Mouse (Mus musculus) lung, adult 2 months (tissue): ENCODE results near the gene Tlr9. TPM values are rescaled to one million over a fixed set of nuclear protein-coding genes. Genes with fewer than 3 reads are reported as not detected.

Experiments
- DNase-seq: peaks from one replicate; pipeline ENCODE4 v3.0.0; 2022
- H3K4me1 ChIP-seq: fragments of 200-500 bp; 2 replicates; pipeline ENCODE4 v1.6.1; 2011; ENCODE audit warnings: low read length; ENCODE audit not compliant: control insufficient read depth, insufficient read depth
- H3K4me3 ChIP-seq: fragments of 200-500 bp; replicated peaks from 2 replicates; pipeline ENCODE3; 2011; ENCODE audit warnings: low read depth, mild to moderate bottlenecking, control low read depth, low read length; ENCODE audit errors: extremely low read depth
- CTCF ChIP-seq: fragments of 200-500 bp; IDR thresholded peaks from 2 replicates; pipeline ENCODE4 v1.5.1; 2011; ENCODE audit warnings: mild to moderate bottlenecking, low read length, control low read depth; ENCODE audit not compliant: insufficient read depth
- POLR2A ChIP-seq: fragments of 200-500 bp; IDR thresholded peaks from 2 replicates; pipeline ENCODE4 v1.6.1; 2011; ENCODE audit warnings: low read depth, mild to moderate bottlenecking, control low read depth, low read length, borderline replicate concordance; ENCODE audit errors: extremely low read depth
- WGBS: fragments of 180-500 bp; shearing (Covaris S2); methylation state at CpG from one replicate; pipeline ENCODE4 v1.1.7; 2018; 5-methylcytosine and 5-hydroxymethylcytosine counted together
- polyA plus RNA-seq: library from polyadenylated mRNA; depleted of rRNA; stranded (reverse); fragments of >200 nt; gene quantifications from 2 replicates; pipeline ENCODE4 v1.2.3, GENCODE M21; 2012

The Tlr9 gene
- polyA plus RNA-seq, 1 experiment = 6.4 TPM

DNA sequence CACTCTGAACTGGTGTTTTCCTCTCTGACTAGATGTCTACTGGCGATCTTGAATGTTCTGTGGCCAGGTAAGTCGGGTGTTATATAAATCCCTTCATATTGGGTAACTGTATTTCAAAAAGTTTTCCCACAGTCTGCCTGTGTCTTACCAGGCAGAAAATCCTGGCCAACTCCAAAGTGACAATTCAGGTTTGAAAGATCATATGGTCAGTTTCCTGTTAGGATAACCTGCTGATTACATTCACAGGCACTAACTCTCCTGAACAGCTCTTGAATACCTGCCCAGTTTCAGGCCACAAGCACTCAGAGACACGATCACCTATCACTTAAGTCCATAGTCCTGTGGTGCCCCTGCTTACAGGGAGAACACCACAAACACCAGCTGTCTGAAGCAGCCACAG lies 39.7 kb downstream of the Tlr9 start:
- peaks cover 8% of the 10 kb centered on the region; the same call in 1 of the 2 replicates for H3K4me1 ChIP-seq
- TF ChIP-seq CTCF = no peak
- no peak for TF ChIP-seq POLR2A
- WGBS = 67% methylated on average over 3 of the region's 3 CpGs
- H3K4me3 ChIP-seq = no peak overlapping the region
- DNase-seq = no peak

DNA sequence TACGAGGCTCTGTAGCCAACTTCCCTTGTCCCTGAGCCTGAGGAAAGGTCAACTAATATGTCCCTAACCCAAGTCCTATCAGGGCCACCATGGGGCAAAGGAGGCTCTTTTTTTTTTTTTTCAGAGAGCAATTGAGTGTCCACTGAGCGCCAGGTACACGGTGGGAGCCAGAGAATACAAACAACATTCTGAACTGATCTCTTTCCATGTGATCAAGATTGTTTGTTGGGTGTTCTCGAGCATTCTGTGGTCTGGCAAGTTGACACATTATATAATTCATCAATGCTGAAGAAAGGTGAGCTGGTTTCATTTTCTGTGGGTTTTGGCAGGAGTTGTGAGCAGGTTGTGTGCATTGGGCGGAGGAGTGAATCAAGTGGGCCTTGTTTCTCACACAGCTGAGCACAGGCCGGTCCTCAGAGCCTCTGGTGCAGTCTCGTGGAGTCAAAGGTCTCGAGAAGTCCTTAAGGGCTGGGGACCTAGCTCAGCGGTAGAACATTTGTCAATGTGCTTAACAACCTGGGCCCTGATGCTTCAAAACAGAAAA lies 41.1 kb downstream of the Tlr9 start:
- Histone ChIP-seq H3K4me3 (no peak overlapping the region), H3K4me1 (peaks cover 8% of the 10 kb centered on the region)
- WGBS = 63% methylated on average over 9 of the region's 9 CpGs
- no peak for TF ChIP-seq POLR2A
- no peak for TF ChIP-seq CTCF
- DNase-seq = no peak

DNA sequence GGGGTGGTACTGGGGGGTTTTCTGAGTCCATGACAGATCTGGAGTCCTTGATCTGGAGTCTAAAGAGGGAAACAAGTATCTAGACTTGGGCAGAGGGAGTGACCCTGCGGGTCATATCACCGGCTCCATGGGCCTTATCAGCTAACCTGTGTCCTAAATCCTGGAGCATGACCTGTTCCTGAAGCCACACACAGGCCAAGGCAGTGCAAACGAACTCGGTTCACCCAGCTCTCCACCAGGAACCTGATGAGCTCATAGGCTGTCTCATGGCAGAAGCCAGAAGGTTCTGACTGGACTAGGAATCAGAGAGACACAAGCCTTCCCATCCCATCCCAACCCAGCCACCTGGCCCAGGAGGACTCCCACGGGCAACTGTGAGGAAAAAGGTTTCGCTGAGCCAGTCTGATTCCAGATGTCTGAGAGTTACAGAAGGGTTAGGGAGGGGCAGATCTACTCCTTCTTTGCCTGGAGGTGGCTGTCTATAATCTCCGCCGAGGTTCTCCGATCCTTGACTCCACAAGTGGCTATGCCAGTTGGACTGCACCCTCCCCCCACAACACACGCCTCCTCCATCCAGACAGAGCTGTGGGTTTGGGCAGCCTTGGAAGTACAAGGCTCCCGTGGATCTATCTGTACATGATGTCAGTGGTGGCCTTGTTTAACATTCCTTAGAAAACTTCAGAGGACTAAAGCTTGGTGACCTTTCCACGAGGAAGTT lies 43.1 kb downstream of the Tlr9 start:
- WGBS = 63% methylated on average over 12 of the region's 12 CpGs
- H3K4me3 ChIP-seq = no peak overlapping the region
- no peak for DNase-seq
- TF ChIP-seq POLR2A (no peak), CTCF (no peak)
- peaks cover 11% of the 10 kb centered on the region for H3K4me1 ChIP-seq

DNA sequence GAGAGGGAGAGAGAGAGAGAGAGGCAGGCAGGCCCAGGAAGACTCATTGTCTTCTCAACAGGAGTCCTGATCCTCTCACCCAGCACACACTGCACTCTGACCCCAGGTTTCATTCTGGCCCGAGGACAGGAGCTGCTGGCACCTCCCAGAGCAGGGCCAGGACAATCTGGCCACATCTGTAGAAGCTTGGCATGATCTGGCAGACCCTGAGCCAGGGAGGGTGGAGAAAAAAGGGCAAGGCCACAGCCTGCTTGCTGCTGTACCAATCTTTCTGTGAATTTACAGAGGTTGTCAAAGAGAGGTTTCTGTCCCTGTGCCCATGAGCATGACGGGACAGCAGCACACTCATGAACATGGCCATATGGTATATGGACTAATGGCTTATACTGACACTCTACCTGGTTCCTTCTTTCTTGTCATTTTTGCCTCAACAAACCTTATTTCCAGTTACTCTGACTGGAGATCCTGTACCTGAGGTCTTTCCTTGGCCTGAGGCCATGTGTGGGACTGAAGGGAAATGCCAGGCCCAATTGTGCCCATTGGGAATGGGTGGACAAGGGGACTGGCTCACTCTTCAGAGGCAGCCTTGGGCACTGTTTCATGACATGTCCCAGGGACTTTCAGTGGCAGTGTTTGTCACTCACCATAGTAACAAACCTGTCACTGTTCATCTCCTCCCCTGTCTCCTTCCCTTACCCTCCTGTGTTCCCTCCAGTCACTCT lies 44.7 kb downstream of the Tlr9 start:
- Histone ChIP-seq H3K4me3 (no peak overlapping the region), H3K4me1 (peaks cover 11% of the 10 kb centered on the region)
- no peak for TF ChIP-seq CTCF
- no peak for TF ChIP-seq POLR2A
- 50% methylated on average over 2 of the region's 2 CpGs for WGBS
- no peak for DNase-seq

DNA sequence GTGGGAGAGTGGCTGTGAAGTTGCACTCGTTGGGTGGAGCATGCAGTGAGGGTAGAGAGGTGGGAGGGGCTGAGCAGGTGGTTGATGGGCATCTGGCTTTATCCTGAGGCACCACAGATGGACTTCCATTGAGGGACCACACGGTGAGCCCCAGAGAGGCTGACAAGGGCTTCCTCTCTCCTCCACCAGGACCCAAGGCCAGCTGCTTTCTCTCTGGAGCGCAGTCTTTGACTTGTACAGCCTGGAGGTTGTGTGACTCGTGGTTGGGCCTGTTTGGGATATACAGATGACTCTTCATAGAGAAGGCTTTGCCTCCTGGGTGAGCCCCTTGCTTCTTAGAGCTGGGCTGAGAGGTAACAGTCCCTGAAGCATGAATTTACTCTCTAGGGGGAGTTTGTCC lies 46.0 kb downstream of the Tlr9 start:
- TF ChIP-seq CTCF (no peak), POLR2A (no peak)
- no peak for DNase-seq
- Histone ChIP-seq H3K4me1 (peaks cover 8% of the 10 kb centered on the region), H3K4me3 (no peak overlapping the region)
- WGBS = 65% methylated on average over 4 of the region's 4 CpGs

DNA sequence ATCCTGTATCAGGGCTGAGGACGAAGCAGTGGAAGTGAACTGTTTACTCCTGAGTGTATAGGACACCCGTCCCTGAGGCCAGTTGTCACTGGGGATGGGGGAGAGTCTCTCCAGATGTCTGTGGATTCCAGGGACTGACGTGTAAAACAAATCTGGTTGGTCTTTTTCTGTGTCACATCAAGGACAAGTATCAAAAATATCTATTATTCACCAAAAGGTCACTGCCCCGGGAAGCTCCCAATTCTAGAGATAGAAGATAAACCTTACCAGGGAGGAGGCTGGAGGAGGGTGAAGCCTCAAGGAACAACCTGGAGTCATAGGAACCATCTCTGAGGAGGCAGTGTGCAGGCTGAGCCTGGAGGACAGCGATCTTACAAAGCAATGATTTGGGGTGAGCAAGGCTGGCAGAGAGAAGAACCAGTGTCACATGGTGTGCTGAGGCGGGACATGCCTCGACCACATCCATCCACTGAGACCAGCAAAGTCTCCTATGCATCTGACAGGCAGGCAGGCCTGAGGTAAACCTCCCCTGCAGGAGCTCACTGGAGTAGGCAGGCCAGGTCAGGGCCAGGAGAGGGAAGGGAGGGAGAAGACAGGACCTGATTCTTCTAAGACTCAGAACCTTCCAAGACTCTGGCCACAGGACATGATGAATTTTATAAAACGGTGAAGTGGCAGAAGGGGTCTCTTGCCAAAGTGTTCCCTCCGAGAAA lies 46.8 kb downstream of the Tlr9 start:
- H3K4me1 ChIP-seq = peaks cover 8% of the 10 kb centered on the region
- TF ChIP-seq CTCF (no peak), POLR2A (no peak)
- 61% methylated on average over 9 of the region's 9 CpGs for WGBS
- DNase-seq = no peak
- H3K4me3 ChIP-seq = no peak overlapping the region

DNA sequence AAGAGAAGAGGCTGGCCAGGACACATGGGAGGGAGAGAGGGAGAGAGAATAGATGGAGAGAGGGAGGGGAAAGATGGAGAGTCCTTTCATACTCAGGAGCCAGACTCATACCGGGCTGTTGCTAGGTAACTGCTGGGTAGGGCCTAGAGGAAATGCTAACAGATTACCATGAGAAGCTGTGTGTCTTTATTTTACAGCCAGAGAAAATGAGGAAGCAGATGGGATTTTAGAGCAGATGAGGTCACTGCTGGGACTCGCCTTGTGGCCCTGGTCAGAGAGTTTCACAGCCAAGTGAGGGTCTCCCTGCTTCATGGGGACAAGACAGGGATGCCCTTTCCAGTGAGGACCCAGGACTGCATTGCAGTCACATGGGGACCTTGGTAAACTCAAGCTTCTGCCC lies 47.5 kb downstream of the Tlr9 start:
- DNase-seq = no peak
- WGBS = 27% methylated on average over 2 of the region's 2 CpGs
- TF ChIP-seq POLR2A (no peak), CTCF (no peak)

DNA sequence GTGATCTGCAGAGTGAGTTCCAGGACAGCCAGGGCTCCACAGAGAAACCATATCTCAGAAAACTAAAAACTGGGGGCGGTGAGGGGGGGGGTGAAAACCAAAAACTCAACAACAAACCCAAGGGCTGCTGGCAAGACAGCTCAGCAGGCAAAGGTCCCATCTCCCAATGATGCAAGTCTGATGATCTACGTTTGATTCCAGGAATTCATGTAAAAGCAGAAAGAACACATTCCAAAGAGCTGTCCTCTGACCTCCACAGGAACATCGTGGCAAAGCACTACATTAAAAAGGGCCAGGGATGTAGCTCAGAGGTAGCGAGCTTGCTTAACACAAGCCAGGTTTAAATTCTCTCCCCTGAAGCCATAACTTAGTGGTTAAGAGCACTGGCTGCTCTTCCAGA lies 48.3 kb downstream of the Tlr9 start:
- DNase-seq = no peak
- H3K4me3 ChIP-seq = no peak overlapping the region
- 68% methylated on average over 4 of the region's 4 CpGs for WGBS
- peaks cover 5% of the 10 kb centered on the region for H3K4me1 ChIP-seq
- no peak for TF ChIP-seq POLR2A
- TF ChIP-seq CTCF = no peak

More for the DNA sequence above, 47.5 kb downstream of the Tlr9 start:
- H3K4me3 ChIP-seq = no peak overlapping the region
- H3K4me1 ChIP-seq = peaks cover 8% of the 10 kb centered on the region

DNA sequence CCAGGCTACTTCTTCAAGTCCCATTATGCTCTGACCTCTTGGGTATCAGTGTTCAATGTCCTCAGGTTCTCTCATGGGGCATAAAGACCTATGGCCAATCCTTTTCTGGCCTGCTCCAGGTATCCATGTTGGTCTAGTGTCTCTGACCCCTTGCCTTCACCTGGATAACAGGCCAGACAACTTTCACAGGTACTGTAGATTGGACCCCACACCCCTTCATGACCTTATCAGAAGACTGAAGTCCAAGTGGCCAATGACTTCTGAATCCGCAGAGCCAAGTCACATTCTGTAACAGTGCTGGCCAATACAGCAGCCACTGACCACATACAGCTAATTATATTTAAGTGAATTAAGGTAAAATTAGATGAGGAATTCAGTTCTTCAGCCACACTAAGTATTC lies 49.9 kb downstream of the Tlr9 start:
- TF ChIP-seq CTCF = no peak
- TF ChIP-seq POLR2A = no peak
- H3K4me1 ChIP-seq = peaks cover 2% of the 10 kb centered on the region
- WGBS = 98% methylated on average over 1 of the region's 1 CpGs
- no peak for DNase-seq
- no peak overlapping the region for H3K4me3 ChIP-seq

DNA sequence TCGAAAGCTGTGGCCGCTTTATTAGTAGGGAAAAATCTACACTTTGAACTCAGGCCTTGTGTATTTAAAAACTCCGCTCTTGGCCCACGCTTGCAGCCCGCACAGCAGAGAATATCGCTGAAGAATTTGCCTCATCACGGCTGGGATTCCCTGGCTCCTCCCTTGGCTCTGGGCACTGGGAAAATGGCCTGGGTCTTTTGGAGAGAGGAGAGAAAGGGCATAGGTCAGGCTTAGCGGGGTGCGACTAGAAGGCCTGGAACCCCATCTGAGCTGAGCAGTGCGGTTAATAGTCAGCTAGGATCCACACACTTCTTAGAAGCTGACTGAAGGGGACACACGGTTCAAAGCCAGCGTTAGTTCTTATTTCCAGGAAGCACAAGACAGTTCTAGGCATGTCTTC lies 50.9 kb downstream of the Tlr9 start:
- TF ChIP-seq CTCF (no peak), POLR2A (no peak)
- Histone ChIP-seq H3K4me3 (no peak overlapping the region), H3K4me1 (peaks cover 2% of the 10 kb centered on the region)
- no peak for DNase-seq
- 88% methylated on average over 12 of the region's 12 CpGs for WGBS
